Mouse (Mus musculus) forebrain, postnatal 0 days (tissue): Measurements from ENCODE around the gene Agfg2. TPM values are rescaled to one million over a fixed set of nuclear protein-coding genes. Genes with fewer than 3 reads are reported as not detected.
"Not testable (repeated sequence)": the region's sequence is repeated elsewhere in the genome, so short reads cannot be mapped to it uniquely, and the experiment has no call there.

Source experiments
- ATAC-seq: fragments of 200-750 bp; cut with Nextera tagmentation; 2 replicates; pipeline ENCODE4 v1.8.0; 2017; ENCODE audit warnings: mild to moderate bottlenecking, moderate library complexity
- DNase-seq: peaks from one replicate; pipeline ENCODE4 v3.0.0-alpha.2; 2015
- H3K27ac ChIP-seq: fragments of 300-500 bp; sonication (generic); 2 replicates; pipeline ENCODE4 v1.5.1; 2014; ENCODE audit warnings: low read depth, mild to moderate bottlenecking, antibody characterized with exemption, low read length, moderate library complexity, mixed read lengths
- H3K27me3 ChIP-seq: fragments of 300-500 bp; sonication (generic); 2 replicates; pipeline ENCODE4 v1.6.1; 2014; ENCODE audit warnings: mild to moderate bottlenecking, low read length, mixed read lengths; ENCODE audit not compliant: insufficient read depth
- H3K36me3 ChIP-seq: fragments of 300-500 bp; sonication (generic); 2 replicates; pipeline ENCODE4 v1.6.1; 2014; ENCODE audit warnings: mild to moderate bottlenecking, moderate library complexity; ENCODE audit not compliant: insufficient read depth
- H3K4me1 ChIP-seq: fragments of 300-500 bp; sonication (generic); 2 replicates; pipeline ENCODE4 v1.6.1; 2014; ENCODE audit warnings: antibody characterized with exemption; ENCODE audit not compliant: insufficient read depth
- H3K4me2 ChIP-seq: fragments of 300-500 bp; sonication (generic); 2 replicates; pipeline ENCODE4 v1.6.1; 2014; ENCODE audit warnings: low read depth, mild to moderate bottlenecking, moderate library complexity
- H3K4me3 ChIP-seq: fragments of 300-500 bp; sonication (generic); 2 replicates; pipeline ENCODE4 v1.5.1; 2014; ENCODE audit warnings: low read depth, low read length, mixed read lengths
- H3K9ac ChIP-seq: fragments of 300-500 bp; sonication (generic); 2 replicates; pipeline ENCODE4 v1.6.1; 2014; ENCODE audit warnings: mild to moderate bottlenecking
- H3K9me3 ChIP-seq: fragments of 300-500 bp; sonication (generic); 2 replicates; pipeline ENCODE4 v1.6.1; 2016; ENCODE audit warnings: low read length
- CTCF ChIP-seq: sonication (generic); IDR thresholded peaks from 2 replicates; pipeline ENCODE4 v1.5.1; 2016; ENCODE audit warnings: antibody characterized with exemption, control low read depth, low read depth
- WGBS: fragments of 180-500 bp; shearing (Covaris S2); extraction: QIAGEN DNeasy Blood & Tissue Kit; methylation state at CpG from one replicate; pipeline ENCODE4 v1.1.7; 2014; 5-methylcytosine and 5-hydroxymethylcytosine counted together
- polyA plus RNA-seq: library from polyadenylated mRNA; unstranded; fragments of >200 nt; fragmentation: Nextera tagmentation; extraction: Ambion mirVana; gene quantifications from 2 replicates; pipeline ENCODE4 v1.2.1, GENCODE M21; 2015
- total RNA-seq: library from RNA; depleted of rRNA; stranded (reverse); fragments of >200 nt; gene quantifications from 2 replicates; pipeline ENCODE4 v1.2.3, GENCODE M21; 2014; rRNA removed

The Agfg2 gene
- total RNA-seq, result 18.7 and 22.1 TPM in 2 replicates
- polyA plus RNA-seq, result 12.6 and 15.0 TPM in 2 replicates

DNA sequence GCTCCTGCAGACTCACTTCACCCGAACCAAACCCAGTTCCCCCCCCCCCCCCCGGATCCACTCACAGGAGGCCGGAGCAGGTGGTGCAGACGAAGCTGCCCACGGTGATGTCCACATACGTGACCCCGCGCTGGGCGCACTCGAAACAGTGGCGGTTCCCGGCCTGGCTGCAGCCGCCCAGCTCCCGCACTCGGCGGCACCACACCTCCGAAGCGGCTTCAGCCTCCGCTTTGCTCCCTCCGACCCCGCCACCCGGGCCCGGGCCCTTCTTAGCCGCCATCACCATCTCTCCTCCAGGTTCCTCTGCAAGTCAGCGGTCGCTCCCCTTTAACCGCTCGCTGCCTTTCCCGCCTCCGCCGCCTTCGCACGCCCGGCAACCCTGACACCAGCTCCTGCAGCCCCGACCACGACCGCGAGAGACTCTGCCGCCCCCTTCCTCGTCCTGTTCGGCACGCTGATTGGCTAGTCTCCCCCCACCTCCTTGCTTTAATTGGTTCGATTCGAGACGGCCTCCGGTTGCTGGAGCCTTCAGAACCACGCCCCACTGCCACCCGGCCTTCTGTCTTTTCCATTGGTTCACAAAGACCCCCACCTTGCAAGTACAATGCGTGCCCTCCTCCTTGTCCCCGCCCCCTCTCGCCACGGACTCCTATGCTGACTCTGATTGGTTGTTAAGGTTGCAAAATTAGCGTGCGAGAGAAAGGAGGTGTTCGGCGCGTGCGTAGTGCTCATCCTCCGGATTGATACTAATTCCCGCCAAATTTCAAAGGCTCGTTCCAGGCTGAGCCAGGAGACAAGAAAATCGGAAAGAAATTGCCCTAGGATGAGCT, at the start of gene Agfg2:
TSS of gene Agfg2 (minus strand) at position 433 of the 830 bp plus-strand sequence.
- under 1% methylated on average over 61 of the region's 62 CpGs for WGBS
- DNase-seq (peak; percentile 98), ATAC-seq (peak; percentile 99)
- Histone ChIP-seq H3K9ac (peak within 1 kb of the TSS; percentile 52), H3K4me2 (peak within 1 kb of the TSS; percentile 86), H3K9me3 (no peaks in the 10 kb centered on the region), H3K4me1 (peaks cover 11% of the 10 kb centered on the region), H3K27me3 (no peaks in the 10 kb centered on the region), H3K36me3 (no peaks in the 10 kb centered on the region), H3K27ac (peak within 1 kb of the TSS; percentile 71), H3K4me3 (peak within 1 kb of the TSS; percentile 73)
- TF ChIP-seq CTCF, result peak; percentile 51

GRCm38 (mm10) chr5:137733638-137734288, 49.2 kb upstream of the Agfg2 start:
- H3K36me3 ChIP-seq, result peaks cover 51% of the 10 kb centered on the region
- peak overlapping the region; percentile 43 for H3K9ac ChIP-seq
- H3K27me3 ChIP-seq, result no peaks in the 10 kb centered on the region
- peak overlapping the region; percentile 19 for H3K4me3 ChIP-seq
- H3K27ac ChIP-seq, result peak overlapping the region; percentile 95
- 6% methylated on average over 12 of the region's 12 CpGs for WGBS
- ATAC-seq, result peak; percentile 69
- H3K9me3 ChIP-seq, result no peaks in the 10 kb centered on the region
- peaks cover 30% of the 10 kb centered on the region for H3K4me1 ChIP-seq
- H3K4me2 ChIP-seq, result peak overlapping the region; percentile 53
- DNase-seq, result no peak
- TF ChIP-seq CTCF, result no peak

- WGBS, result 76% methylated on average over 6 of the region's 6 CpGs
- H3K36me3 ChIP-seq, result peaks cover 14% of the 10 kb centered on the region; the same call in 1 of the 2 replicates
- H3K27ac ChIP-seq, result no peak overlapping the region
- H3K4me3 ChIP-seq, result no peak overlapping the region
- DNase-seq (no peak), ATAC-seq (no peak)
- no peak overlapping the region for H3K4me2 ChIP-seq
- H3K9ac ChIP-seq, result no peak overlapping the region
- H3K4me1 ChIP-seq, result no peaks in the 10 kb centered on the region; the same call in 1 of the 2 replicates
- H3K9me3 ChIP-seq, result no peaks in the 10 kb centered on the region
- no peak for TF ChIP-seq CTCF
- no peaks in the 10 kb centered on the region for H3K27me3 ChIP-seq
Observed at GRCm38 (mm10) chr5:137726767-137727166, 42.2 kb upstream of the Agfg2 start.

DNA sequence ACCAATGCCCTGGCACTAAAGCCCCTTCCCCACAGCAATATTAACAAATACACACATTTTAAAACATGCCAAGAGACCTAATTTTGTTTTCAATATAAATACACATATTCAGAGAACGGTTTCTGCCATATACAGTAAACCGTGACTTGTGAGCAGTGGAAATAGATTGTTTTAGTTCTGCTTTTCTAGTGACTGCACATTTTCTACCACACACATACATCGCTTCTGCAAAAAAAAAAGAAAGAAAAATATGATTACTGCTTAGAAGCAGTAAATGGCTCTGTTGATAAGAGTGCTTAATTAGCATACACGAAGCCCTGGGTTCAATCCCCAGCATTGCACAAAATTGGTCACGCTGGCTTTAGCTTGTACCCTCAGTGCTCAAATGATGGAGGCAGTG, 39.3 kb upstream of the Agfg2 start:
- no peak for ATAC-seq

GRCm38 (mm10) chr5:137720558-137721164, 36.1 kb upstream of the Agfg2 start:
- WGBS, result 29% methylated on average over 10 of the region's 16 CpGs
- H3K36me3 ChIP-seq, DNase-seq, H3K27me3 ChIP-seq, H3K4me3 ChIP-seq, ATAC-seq, H3K4me1 ChIP-seq, H3K9ac ChIP-seq, H3K27ac ChIP-seq, H3K4me2 ChIP-seq, H3K9me3 ChIP-seq: not testable (repeated sequence)

More for the DNA sequence above, 39.3 kb upstream of the Agfg2 start:
- no peak overlapping the region for H3K4me2 ChIP-seq
- no peak overlapping the region for H3K9ac ChIP-seq
- H3K27me3 ChIP-seq, result no peaks in the 10 kb centered on the region
- H3K27ac ChIP-seq, result no peak overlapping the region
- WGBS, result 85% methylated on average over 5 of the region's 5 CpGs
- no peak overlapping the region for H3K4me3 ChIP-seq
- no peak for TF ChIP-seq CTCF
- H3K4me1 ChIP-seq, result no peaks in the 10 kb centered on the region
- 0 out of 2 replicates have a peak, but pooled peaks cover 3% of the 10 kb centered on the region for H3K36me3 ChIP-seq
- DNase-seq, result no peak
- H3K9me3 ChIP-seq, result no peaks in the 10 kb centered on the region

GRCm38 (mm10) chr5:137719088-137719487, 34.6 kb upstream of the Agfg2 start:
- H3K9ac ChIP-seq, result no peak overlapping the region
- no peaks in the 10 kb centered on the region for H3K9me3 ChIP-seq
- H3K27me3 ChIP-seq, result no peaks in the 10 kb centered on the region
- no peak for DNase-seq
- WGBS, result 87% methylated on average over 6 of the region's 6 CpGs
- H3K4me1 ChIP-seq, result no peaks in the 10 kb centered on the region
- no peak overlapping the region for H3K4me3 ChIP-seq
- no peaks in the 10 kb centered on the region for H3K36me3 ChIP-seq
- no peak overlapping the region for H3K27ac ChIP-seq
- no peak for TF ChIP-seq CTCF
- ATAC-seq, result no peak
- H3K4me2 ChIP-seq, result no peak overlapping the region
